Mouse (Mus musculus) urinary bladder, postnatal 36 days (tissue): ENCODE results near the gene Slc29a1.
A peak's percentile ranks its signal among the peaks of the same experiment; 100 is the strongest.
"Not testable (repeated sequence)": the region's sequence is repeated elsewhere in the genome, so short reads cannot be mapped to it uniquely, and the experiment has no call there.

Source experiments
- DNase-seq, 2 experiments: peaks; one replicate each; pipeline ENCODE4 v3.0.0; 2022; ENCODE audit warnings: low spot score in 2 of 2, mixed read lengths in 1 of 2

Slc29a1 gene

DNA sequence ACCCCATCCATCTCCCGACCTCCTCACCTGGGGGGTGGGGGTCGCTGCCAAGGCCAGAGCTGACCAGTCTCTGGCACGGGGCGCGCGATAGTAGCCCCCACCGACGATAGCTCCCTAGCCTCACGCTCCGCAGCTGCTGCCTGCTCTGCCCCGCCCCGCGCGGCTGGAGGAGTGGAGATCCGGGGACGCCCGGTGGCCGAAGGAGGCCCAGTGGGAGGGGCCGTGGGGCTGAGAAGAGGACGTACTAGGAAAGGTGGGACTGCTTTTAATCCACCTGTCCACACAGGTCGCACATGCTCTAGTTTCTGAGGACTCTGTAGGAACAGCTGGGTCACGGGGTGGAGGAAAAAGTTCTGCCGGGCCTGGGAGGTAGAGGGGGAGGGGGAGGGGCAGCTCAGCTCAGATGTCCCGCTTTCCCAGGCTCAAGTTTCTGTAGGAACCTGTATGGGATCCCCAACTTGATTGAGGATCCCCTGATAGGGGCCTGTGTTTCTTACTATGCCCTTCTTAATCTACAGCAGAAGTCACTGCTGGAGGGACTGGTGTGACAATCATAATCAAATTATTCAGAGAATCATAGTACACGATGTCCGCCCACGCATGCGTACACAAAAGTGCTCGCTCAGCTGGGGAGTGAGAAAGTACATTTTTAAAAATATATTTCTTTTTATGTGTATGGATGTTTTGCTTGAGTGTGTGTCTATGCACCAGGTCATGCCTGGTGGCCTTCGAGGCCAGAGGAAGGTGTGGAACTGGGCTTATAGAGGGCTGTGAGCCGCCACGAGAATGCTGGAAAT lies at the start of gene Slc29a1:
Gene Slc29a1, minus strand, starts transcription at position 161 of the 797 bp plus-strand sequence.
- peak in 1 of 2 experiments; percentile 65 for DNase-seq

DNA sequence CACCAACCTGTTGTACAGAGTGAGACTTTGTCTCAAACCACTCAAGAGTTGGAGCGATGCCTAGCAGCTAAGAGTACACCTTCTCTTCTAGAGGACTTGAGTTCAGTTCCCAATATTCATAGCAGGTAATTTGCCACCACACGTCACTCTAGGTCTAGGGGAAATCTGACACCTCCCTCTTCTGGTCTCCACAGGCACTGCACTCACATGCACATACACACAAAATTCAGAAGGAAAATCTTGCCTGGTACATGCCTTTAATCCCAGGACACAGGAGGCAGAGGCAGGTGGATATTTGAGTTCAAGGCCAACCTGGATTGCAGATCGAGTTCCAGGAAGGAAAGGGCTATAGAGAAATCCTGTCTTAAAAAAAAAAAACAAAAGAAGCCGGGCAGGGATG lies 44.8 kb upstream of the Slc29a1 start:
- DNase-seq: no peak

- peak; percentile 48 to 55 for DNase-seq
These were observed 43.3 kb upstream of the Slc29a1 start for GRCm38 (mm10) chr17:45642701-45643100.

DNA sequence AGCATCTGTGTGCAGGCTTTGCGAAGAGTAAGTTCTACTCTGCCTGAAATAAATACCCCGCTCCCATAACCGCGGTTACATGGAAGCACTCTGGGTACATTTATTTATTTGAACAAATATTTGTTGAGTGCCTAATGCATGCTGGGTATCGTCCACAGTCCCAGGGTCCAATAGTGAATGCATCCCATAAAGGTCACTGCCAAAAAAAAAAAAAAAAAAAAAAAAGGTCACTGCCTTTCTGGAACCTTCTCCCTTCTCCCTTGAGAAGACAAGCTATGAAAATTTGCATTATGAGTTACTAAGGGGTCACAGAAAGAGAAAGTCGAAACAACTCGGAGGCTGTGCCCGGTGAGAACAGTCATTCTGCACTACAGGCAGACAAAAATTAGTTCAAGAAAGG lies 42.6 kb upstream of the Slc29a1 start:
- no peak for DNase-seq

GRCm38 (mm10) chr17:45638596-45639295 lies 39.3 kb upstream of the Slc29a1 start:
- DNase-seq: no peak

GRCm38 (mm10) chr17:45634033-45634432 lies 34.6 kb upstream of the Slc29a1 start:
- DNase-seq: no peak

GRCm38 (mm10) chr17:45631940-45632339 lies 32.5 kb upstream of the Slc29a1 start:
- DNase-seq: no peak

GRCm38 (mm10) chr17:45630992-45631391 lies 31.6 kb upstream of the Slc29a1 start:
- no peak for DNase-seq

GRCm38 (mm10) chr17:45629861-45630694 lies 30.7 kb upstream of the Slc29a1 start:
- peak; percentile 41 to 52 for DNase-seq

- DNase-seq: no peak
These were observed 29.8 kb upstream of the Slc29a1 start for GRCm38 (mm10) chr17:45628885-45629855.

DNA sequence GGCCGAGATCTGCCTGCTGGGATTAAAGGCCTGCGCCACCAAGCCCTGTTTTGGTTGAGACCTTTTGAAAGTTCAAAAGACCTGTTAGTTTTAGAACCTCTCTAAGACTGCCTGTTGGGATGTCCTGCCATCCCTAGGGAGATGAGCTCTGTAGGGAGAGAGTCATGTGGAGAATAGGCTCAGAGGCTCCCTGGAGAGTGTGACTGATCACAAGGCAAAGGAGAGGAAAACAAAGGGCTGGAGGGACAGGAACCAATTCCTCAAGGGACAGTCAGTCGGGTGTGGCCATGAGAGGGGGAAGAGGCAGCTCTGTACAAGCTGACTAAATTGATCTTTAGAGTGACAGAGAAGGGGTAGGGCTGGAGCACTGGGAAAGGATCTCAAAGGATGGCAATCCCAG lies 28.8 kb upstream of the Slc29a1 start:
- DNase-seq: no peak

DNA sequence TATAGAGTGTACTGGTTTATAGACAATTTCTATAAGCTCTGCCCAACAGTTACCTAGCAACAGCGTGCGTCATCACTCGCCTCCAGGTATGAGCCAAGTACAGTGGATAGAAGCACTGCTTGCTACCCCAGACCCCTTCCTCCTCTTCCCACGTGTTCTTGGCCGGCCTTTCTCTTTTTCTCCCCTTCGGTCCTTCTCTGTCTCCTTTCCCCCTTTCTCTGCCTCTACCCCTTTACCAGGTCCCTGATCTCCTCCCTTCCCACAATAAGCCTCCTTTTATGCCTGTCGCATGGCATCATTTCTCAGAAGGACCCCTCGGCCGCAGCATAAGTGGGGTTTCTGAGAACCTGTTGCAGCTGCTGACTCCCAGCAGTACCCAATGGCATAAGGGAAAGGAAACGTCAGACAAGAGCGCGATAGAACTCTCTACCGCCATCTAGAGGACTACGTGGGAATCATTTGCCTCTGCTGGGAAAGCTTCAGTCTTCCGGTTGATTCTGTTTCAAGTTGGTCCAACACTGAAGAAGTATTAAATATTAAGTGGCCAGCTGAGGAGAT lies 27.2 kb upstream of the Slc29a1 start:
- peak; percentile 42 to 63 for DNase-seq

DNA sequence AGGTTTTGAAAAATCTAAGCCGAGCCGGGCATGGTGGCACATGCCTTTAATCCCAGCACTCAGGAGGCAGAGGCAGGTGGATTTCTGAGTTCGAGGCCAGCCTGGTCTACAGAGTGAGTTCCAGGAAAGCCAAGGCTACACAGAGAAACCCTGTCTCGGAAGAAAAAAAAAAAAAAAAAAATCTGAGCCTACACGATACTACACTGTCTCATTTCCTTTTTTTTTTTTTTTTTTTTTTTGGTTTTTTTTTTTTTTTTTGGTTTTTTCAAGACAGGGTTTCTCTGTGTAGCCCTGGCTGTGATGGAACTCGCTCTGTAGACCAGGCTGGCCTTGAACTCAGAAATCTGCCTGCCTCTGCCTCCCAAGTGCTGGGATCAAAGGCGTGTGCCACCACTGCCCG lies 24.0 kb upstream of the Slc29a1 start:
- DNase-seq: not testable (repeated sequence)

DNA sequence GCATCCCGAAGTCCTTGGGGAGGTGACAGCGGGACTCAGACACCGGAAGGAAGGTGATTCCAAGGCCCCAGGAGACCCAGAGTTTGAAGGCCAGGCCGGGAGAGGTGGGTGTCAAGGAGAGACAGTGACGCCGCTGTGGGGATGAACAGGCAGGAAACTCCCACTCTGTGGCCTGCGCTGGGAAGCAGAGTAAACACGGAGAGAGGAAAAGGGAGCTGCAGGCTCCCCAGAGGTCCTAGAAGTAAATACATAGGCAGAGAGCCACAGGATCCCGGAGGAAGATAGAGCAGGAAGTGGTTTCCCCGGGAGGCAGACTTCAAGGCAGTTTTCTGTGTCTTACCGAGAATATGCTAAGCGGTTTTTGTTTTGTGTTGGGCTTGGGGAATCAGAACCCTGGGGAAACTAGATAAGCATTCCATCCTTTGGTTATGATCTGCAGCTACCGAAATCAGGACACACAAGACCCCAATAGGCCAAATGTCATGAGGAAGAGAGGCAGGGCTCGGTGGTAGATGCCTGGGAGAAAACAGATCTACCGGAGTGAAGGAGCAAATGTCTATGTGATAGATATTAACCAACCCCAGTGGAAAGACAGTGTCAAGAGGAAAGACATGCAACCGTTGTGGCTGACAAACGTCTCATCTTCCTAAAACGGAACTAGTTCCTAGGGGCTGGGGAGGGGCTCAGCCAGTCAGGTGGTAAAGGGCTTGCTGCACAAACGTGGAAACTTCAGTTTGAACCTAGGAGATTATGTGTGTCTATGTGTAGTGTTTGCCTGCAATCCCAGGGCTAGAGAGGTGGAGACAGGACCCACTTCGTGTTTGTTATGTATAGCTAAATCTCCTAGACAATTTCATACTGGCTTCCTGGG lies 20.2 kb upstream of the Slc29a1 start:
- no peak for DNase-seq

DNA sequence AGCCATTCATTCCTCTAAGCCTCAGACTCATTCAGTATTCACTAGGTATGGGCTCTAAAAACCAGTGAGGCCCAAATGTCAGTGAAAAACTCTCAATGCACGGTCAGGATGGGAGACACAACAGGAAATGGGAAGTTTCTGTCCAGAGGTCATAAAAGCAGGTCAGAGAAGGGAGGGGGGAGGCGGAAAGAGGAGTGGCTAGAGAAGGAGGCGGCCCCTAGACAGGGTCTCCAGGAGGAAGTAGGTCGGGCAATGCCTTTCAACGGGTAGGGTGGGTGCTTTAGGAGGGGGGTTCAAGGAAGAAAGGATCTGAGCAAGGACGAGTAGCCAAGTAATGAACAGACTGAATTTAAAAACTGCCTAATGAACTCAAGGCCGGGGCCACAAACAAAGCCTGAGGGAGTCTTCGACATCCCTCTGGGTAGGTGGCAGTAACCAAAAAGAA lies 19.6 kb upstream of the Slc29a1 start:
- no peak for DNase-seq

- DNase-seq: no peak
These were observed 18.2 kb upstream of the Slc29a1 start for GRCm38 (mm10) chr17:45617655-45618054.

GRCm38 (mm10) chr17:45616679-45617078 lies 17.3 kb upstream of the Slc29a1 start:
- DNase-seq: no peak

DNA sequence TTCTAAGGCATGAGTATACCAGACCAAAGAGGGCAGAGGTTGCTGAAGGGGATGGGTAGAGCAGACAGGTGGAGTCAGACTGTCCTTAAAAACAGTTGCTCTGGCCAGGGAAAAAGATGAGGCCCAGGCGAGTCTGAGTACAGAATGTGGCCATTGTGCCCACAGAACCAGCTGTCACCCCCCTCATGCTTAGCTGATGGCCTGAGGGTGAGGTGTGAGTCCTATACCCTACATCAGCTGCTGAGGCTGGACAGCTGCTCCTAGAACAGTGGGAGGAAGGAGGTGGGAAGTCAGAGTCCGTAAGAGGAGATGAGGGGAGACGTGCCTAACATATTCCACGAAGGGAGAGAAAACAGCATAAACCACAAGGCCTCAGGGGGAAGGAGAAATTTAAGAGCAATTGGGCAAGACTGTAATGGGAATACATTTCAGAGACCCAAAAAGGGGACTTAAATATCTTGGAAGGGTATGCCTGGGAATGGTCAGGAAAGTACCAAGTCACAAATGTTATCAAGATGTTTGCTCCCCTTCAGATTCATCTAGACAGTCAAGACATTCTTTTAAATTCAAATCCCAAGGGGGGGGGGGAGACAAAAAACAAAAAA lies 16.7 kb upstream of the Slc29a1 start:
- DNase-seq: no peak

DNA sequence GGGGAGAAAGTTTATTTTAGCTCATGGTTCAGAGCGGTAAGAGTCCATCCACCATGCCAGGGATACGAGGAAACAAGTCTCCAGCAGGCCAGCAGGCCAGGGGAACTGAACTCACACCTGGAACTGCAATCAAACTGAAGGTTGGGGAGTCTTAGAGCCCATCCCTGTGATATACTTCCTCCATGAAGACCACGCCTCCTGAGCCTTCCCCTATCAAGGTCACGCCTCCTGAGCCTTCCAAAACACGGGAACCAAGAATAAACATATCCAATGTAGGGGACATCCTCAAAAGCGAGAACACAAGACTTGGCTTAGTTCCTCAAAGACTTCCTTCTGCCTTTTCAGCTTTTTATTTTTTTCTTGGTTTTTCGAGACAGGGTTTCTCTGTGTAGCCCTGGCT lies 13.5 kb upstream of the Slc29a1 start:
- DNase-seq: no peak
